Mouse (Mus musculus) inflammation-experienced regulatory T-cells, adult 6 months (primary cell): ENCODE data around the gene Cks2. TPM values are rescaled to one million over a fixed set of nuclear protein-coding genes. Genes with fewer than 3 reads are reported as not detected.

ENCODE experiments used
- ATAC-seq: one replicate; pipeline ENCODE4 v1.8.0; 2017
- polyA plus RNA-seq, 3 experiments: library from polyadenylated mRNA; unstranded; fragments of 100-300 nt; shearing (Covaris generic); gene quantifications; one replicate each; pipeline ENCODE4 v1.2.1; 2017

Gene Cks2
- polyA plus RNA-seq, 3 experiments from 2014 or later = 25.7 to 172 (median 40.8) TPM

DNA sequence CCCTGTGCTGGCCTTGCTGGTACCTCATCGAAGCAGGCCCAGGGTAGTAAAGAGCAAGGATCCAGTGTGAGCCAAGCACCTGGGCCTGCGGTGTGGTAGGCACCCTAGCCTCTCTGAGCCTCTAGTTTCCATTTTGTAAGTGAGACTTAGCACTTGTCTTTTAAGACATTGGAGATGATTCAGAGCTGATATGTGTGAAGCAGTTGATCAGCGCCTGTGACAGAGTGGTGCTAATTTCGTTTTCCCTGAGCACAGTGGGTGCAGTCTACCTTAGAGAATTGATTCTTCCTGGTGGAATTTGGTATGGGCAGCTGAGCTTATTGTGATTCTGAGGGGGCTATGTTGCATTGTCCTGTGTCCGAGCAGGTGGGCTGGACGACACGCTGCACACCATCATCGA, 36.6 kb downstream of the Cks2 start:
- ATAC-seq = no peak

GRCm38 (mm10) chr13:51685290-51685966, 40.4 kb downstream of the Cks2 start:
- no peak for ATAC-seq

DNA sequence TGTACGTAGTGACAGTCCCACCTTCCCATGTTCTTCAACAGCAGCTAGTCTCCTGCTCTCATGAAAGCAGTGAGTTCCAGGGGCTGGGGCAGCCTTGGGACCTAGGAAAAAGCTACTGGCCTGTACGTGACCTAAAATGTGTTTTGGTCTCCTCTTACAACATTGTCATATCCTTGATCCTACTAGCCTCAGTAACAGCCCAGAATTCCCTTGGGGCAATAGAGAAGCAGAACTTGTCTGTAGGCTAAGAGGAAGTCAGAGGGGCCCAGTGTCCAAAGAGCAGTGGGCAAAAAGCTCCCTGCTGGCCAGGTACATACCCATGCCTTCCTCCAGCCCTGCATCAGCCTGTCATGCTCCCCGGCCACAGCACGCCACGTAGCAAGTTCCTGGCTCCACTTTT, 41.9 kb downstream of the Cks2 start:
- ATAC-seq = no peak

GRCm38 (mm10) chr13:51688688-51689087, 43.7 kb downstream of the Cks2 start:
- no peak for ATAC-seq

- ATAC-seq = no peak
These were observed 51.4 kb downstream of the Cks2 start for GRCm38 (mm10) chr13:51696481-51696880.

DNA sequence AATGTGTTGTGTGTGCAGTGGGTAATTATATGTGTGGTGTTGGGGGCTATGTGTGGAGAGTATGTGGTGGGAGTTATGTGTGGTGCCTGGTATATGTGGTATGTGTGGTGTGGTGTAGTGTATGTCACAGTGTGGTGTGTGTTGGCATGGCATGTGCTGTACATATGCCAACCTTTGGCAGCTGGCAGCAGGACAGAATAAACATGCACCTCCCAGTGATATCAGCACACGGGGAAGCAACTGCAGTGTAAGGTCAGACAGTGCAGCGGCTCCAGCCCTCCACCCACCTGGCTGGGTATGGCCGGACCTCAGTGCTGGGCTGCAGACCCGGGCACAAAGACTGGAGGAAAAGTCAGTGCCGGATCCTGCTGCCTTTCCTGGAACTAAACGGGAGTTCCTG, 52.4 kb downstream of the Cks2 start:
- no peak for ATAC-seq

GRCm38 (mm10) chr13:51697897-51698296, 52.9 kb downstream of the Cks2 start:
- ATAC-seq = no peak

DNA sequence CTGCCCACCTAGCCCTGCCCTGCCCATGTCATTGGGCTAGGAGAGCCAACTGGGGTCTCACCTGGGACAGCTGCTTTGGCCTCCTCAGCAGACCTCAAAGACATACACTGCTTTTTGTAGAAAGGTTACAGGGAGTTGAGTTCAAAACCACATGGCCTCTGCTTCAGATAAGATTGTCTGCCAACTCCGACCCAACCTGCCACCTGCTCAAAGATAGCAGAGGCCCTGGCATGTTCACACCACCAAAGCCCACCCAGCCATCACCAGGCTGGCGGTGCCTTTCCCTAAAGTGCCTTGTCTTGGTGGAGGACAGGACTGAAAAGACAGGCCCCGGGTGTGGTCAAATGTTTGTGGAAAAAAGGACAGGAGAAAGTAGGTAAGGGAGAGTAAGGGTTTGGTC, 53.3 kb downstream of the Cks2 start:
- ATAC-seq = no peak

Other genes with a start within 250 kb of the Cks2 start
- under 1 TPM in 1 of 3 experiments, not detected in 2; 0.24 TPM for gene S1pr3, start 236.6 kb upstream of the Cks2 start, polyA plus RNA-seq
- gene Shc3, start 75.8 kb upstream of the Cks2 start, polyA plus RNA-seq = not detected
- gene Secisbp2, start 6.5 kb downstream of the Cks2 start, polyA plus RNA-seq = 10 to 100 TPM; 34.3 to 43.2 (median 34.5) TPM
- 100 to 1,000 TPM; 111 to 154 (median 126) TPM for gene Sema4d, start 148.5 kb downstream of the Cks2 start, polyA plus RNA-seq
- gene Gadd45g, start 201.4 kb downstream of the Cks2 start, polyA plus RNA-seq = 10 to 100 TPM; 12.4 to 28.7 (median 19.4) TPM